Mouse (Mus musculus) ES-E14 (cell line): ENCODE measurements around the gene Carns1. TPM values are rescaled to one million over a fixed set of nuclear protein-coding genes. Genes with fewer than 3 reads are reported as not detected.

Source experiments
- DNase-seq: peaks from one replicate; pipeline ENCODE4 v3.0.0-alpha.2; 2013; ENCODE audit warnings: low read depth, low spot score
- H3K27ac ChIP-seq: 2 replicates; pipeline ENCODE4 v1.5.1; 2012; ENCODE audit warnings: low read depth, mild to moderate bottlenecking, low read length, moderate library complexity, mixed read lengths; ENCODE audit not compliant: poor library complexity, insufficient read depth, severe bottlenecking
- H3K36me3 ChIP-seq: 2 replicates; pipeline ENCODE4 v1.6.1; 2012; ENCODE audit warnings: mild to moderate bottlenecking, low read length, moderate library complexity, mixed read lengths; ENCODE audit not compliant: control insufficient read depth, poor library complexity, insufficient read depth, severe bottlenecking
- H3K4me1 ChIP-seq, 2 experiments: fragments of 150-350 bp in 1 of 2; sonication (generic) in 1 of 2; 2 replicates each; pipeline ENCODE4 v1.6.1; 2012; ENCODE audit warnings: low read length in 2 of 2, mild to moderate bottlenecking in 1 of 2, mixed read lengths in 1 of 2; ENCODE audit not compliant: control insufficient read depth in 2 of 2, insufficient read depth in 2 of 2, poor library complexity in 1 of 2
- H3K4me3 ChIP-seq, 2 experiments: fragments of 150-350 bp in 1 of 2; sonication (generic) in 1 of 2; 2 replicates each; pipeline ENCODE4 v1.5.1; 2012; ENCODE audit warnings: low read length in 2 of 2, low read depth in 1 of 2, mild to moderate bottlenecking in 1 of 2, mixed read lengths in 1 of 2; ENCODE audit not compliant: insufficient read depth in 1 of 2, poor library complexity in 1 of 2, severe bottlenecking in 1 of 2
- H3K9ac ChIP-seq: 2 replicates; pipeline ENCODE4 v1.6.1; 2012; ENCODE audit warnings: low read depth, mild to moderate bottlenecking, low read length, mixed read lengths; ENCODE audit not compliant: poor library complexity, insufficient read depth, severe bottlenecking
- H3K9me3 ChIP-seq: fragments of 150-350 bp; sonication (generic); 2 replicates; pipeline ENCODE4 v1.6.1; 2012; ENCODE audit warnings: low read depth, mild to moderate bottlenecking, low read length; ENCODE audit not compliant: control insufficient read depth, insufficient read depth
- CHD2 ChIP-seq: IDR thresholded peaks from 2 replicates; pipeline ENCODE4 v1.6.1; 2014; ENCODE audit warnings: mild to moderate bottlenecking, low read depth, low read length, inconsistent platforms
- HCFC1 ChIP-seq: IDR thresholded peaks from 2 replicates; pipeline ENCODE4 v1.6.1; 2012; ENCODE audit warnings: low read length, inconsistent platforms, borderline replicate concordance; ENCODE audit not compliant: insufficient read depth
- MAFK ChIP-seq: IDR thresholded peaks from 2 replicates; pipeline ENCODE4 v1.6.1; 2014; ENCODE audit warnings: mild to moderate bottlenecking, low read depth, low read length, inconsistent platforms; ENCODE audit not compliant: insufficient read depth
- ZC3H11A ChIP-seq: IDR thresholded peaks from 2 replicates; pipeline ENCODE4 v1.6.1; 2012; ENCODE audit warnings: low read depth, mild to moderate bottlenecking, inconsistent platforms, low read length, borderline replicate concordance
- ZNF384 ChIP-seq: IDR thresholded peaks from 2 replicates; pipeline ENCODE4 v1.6.1; 2012; ENCODE audit warnings: low read depth, low read length, inconsistent platforms
- in situ Hi-C, 2 experiments: fragments of 600-800 bp; cut with MboI; formaldehyde crosslinking; loops; one replicate each; pipeline ENCODE4 v1.15.1; 2025; ENCODE audit warnings: low sequenced_read_pairs in 2 of 2, inconsistent platforms in 1 of 2; ENCODE audit not compliant: unreplicated experiment in 2 of 2
- total RNA-seq: library from RNA; depleted of rRNA; stranded (reverse); fragments of 300-350 nt; gene quantifications from 2 replicates; pipeline ENCODE4 v1.2.3, GENCODE M21; 2012

The Carns1 gene
- total RNA-seq, 1 experiment, result 2.3 TPM

GRCm38 (mm10) chr19:4190831-4191334 lies 15.6 kb upstream of the Carns1 start, which contains the start of gene Tbc1d10c:
Tbc1d10c (minus strand) TSS chr19:4191284.
- in situ Hi-C loops, result no loop called here
- Histone ChIP-seq H3K9ac (peak within 1 kb of the TSS; percentile 97), H3K36me3 (peaks cover 28% of the 10 kb centered on the region), H3K4me1 (peaks cover 2 to 17% of the 10 kb centered on the region in 2 experiments; a peak in 3 of 4 replicates), H3K9me3 (no peaks in the 10 kb centered on the region), H3K4me3 (peak within 1 kb of the TSS; percentile 93 to 97), H3K27ac (peak within 1 kb of the TSS; percentile 83)
- TF ChIP-seq ZNF384 (no peak), CHD2 (no peak), HCFC1 (no peak), ZC3H11A (no peak), MAFK (no peak)
- no peak for DNase-seq

GRCm38 (mm10) chr19:4189051-4189620 lies 13.9 kb upstream of the Carns1 start:
- DNase-seq, result no peak
- peaks cover 10% of the 10 kb centered on the region for H3K36me3 ChIP-seq
- TF ChIP-seq HCFC1 (no peak), ZNF384 (no peak), MAFK (no peak), ZC3H11A (no peak), CHD2 (no peak)
- in situ Hi-C loops, result no loop called here
- peaks cover 6 to 25% of the 10 kb centered on the region in 2 experiments; a peak in 3 of 4 replicates for H3K4me1 ChIP-seq
- no peak overlapping the region for H3K9ac ChIP-seq
- no peak overlapping the region for H3K27ac ChIP-seq
- no peaks in the 10 kb centered on the region for H3K9me3 ChIP-seq
- H3K4me3 ChIP-seq, result no peak overlapping the region

- in situ Hi-C loops, result no loop called here
- H3K36me3 ChIP-seq, result no peaks in the 10 kb centered on the region
- no peak for DNase-seq
- no peaks in the 10 kb centered on the region for H3K9me3 ChIP-seq
- peaks cover 4 to 19% of the 10 kb centered on the region in 2 experiments; a peak in 3 of 4 replicates for H3K4me1 ChIP-seq
- TF ChIP-seq MAFK (no peak), CHD2 (no peak), ZNF384 (no peak), ZC3H11A (no peak), HCFC1 (no peak)
- no peak overlapping the region for H3K9ac ChIP-seq
- H3K27ac ChIP-seq, result no peak overlapping the region
- no peak overlapping the region for H3K4me3 ChIP-seq
Observed at GRCm38 (mm10) chr19:4187303-4187702, 12.0 kb upstream of the Carns1 start.

- no peaks in the 10 kb centered on the region for H3K9me3 ChIP-seq
- no peak for TF ChIP-seq ZC3H11A
- TF ChIP-seq HCFC1, result no peak
- peak overlapping the region; percentile 24; the same call in 1 of the 2 replicates for H3K27ac ChIP-seq
- peaks cover 4 to 17% of the 10 kb centered on the region in 2 experiments; a peak in 3 of 4 replicates for H3K4me1 ChIP-seq
- in situ Hi-C loops, result no loop called here
- no peak overlapping the region; a peak in 1 of 4 replicates for H3K4me3 ChIP-seq
- no peaks in the 10 kb centered on the region for H3K36me3 ChIP-seq
- DNase-seq, result no peak
- 0 out of 2 replicates have a peak overlapping the region, but pooled peaks have one; percentile 6 for H3K9ac ChIP-seq
Observed at GRCm38 (mm10) chr19:4184976-4185975, 10.0 kb upstream of the Carns1 start.
